Comparison of ENCODE assay signal across 20 mouse cellular contexts in genomic region chr4:53478644-53479043, GRCm38 (mm10). TPM values are rescaled to one million over a fixed set of nuclear protein-coding genes. Genes with fewer than 3 reads are reported as not detected.
DNase-seq lines count a peak whose midpoint lies in the region; ATAC-seq and TF ChIP-seq lines count a peak whose summit lies in the region.
"Had no signal": no experiment of that assay in that cellular context is flagged by ENCODE, and none has a peak within 500 bp of the region (broad histone marks: within the 10 kb centered on the region; RNA-seq: fewer than 3 reads in every experiment).

No protein-coding gene starts in this region.

- H3K27ac ChIP-seq in hindbrain, embryonic 10.5 days: no peak overlapping the region
- H3K27ac ChIP-seq: forebrain, embryonic 13.5 days; gastrocnemius, adult 2 months; liver, embryonic 12.5 days; macrophage; midbrain, embryonic 15.5 days had no signal

- no peak for DNase-seq in frontal cortex, postnatal 14 days (ENCODE audit: low spot score in 2 of 2)
- DNase-seq in left cerebral cortex, adult 11 months (ENCODE audit: low spot score): peak; percentile 35
- DNase-seq in left cerebral cortex, postnatal 10 days (ENCODE audit: extremely low spot score in 1 of 2, low spot score in 2 of 2): no peak
- peak; percentile 58 for DNase-seq in G1E (ENCODE audit: low spot score)
- DNase-seq in fibroblast of lung, adult 2 months (ENCODE audit: low read depth): peak; percentile 36
- no peak for DNase-seq in hindbrain, embryonic 10.5 days (ENCODE audit: low spot score)
- no peak for DNase-seq in kidney, postnatal 25 days
- DNase-seq: adrenal gland, adult 8-10 months; cerebellum, adult 2 months; gastrocnemius, adult 2 months; heart, postnatal 4 days; kidney, adult 8-10 months; kidney, postnatal 4 days; lung, embryonic 14.5 days had no signal

- TF ChIP-seq CTCF in G1E (IDR thresholded peaks at IDR 0.05; ENCODE audit: low read depth, low read length): no peak

- intact Hi-C loops in left cerebral cortex, postnatal 10 days (cut with DNase I): no loop called here

- peaks cover 19% of the 10 kb centered on the region for H3K36me3 ChIP-seq in G1E (replicated peaks)
- no peaks in the 10 kb centered on the region for H3K36me3 ChIP-seq in hindbrain, embryonic 10.5 days
- H3K36me3 ChIP-seq: liver, embryonic 12.5 days; midbrain, embryonic 15.5 days had no signal

- H3K4me1 ChIP-seq in G1E (ENCODE audit: insufficient read depth, low read depth, low read length): peaks cover 26% of the 10 kb centered on the region
- H3K4me1 ChIP-seq in hindbrain, embryonic 10.5 days (replicated peaks): no peaks in the 10 kb centered on the region

- peak; percentile 44 for ATAC-seq in frontal cortex, adult (ENCODE audit: low TSS enrichment)
- peak; percentile 74 for ATAC-seq in G1E (ENCODE audit: extremely low read depth, insufficient number of reproducible peaks, low FRiP score, poor library complexity, severe bottlenecking)
- ATAC-seq: forebrain, embryonic 13.5 days; liver, embryonic 12.5 days; midbrain, embryonic 15.5 days had no signal

- WGBS in hindbrain, embryonic 10.5 days: 84% methylated on average over 4 of the region's 4 CpGs

- H3K4me3 ChIP-seq in G1E (ENCODE audit: low read depth, low read length): no peak overlapping the region
- H3K4me3 ChIP-seq in hindbrain, embryonic 10.5 days: no peak overlapping the region
- H3K4me3 ChIP-seq: forebrain, embryonic 13.5 days; gastrocnemius, adult 2 months; liver, embryonic 12.5 days; midbrain, embryonic 15.5 days had no signal

- no peaks in the 10 kb centered on the region for H3K27me3 ChIP-seq in G1E (ENCODE audit: insufficient read depth, low read length)
- H3K27me3 ChIP-seq in hindbrain, embryonic 10.5 days (ENCODE audit: insufficient read depth, poor library complexity, severe bottlenecking): no peaks in the 10 kb centered on the region
- H3K27me3 ChIP-seq: CH12.LX; forebrain, embryonic 13.5 days; liver, embryonic 12.5 days; midbrain, embryonic 15.5 days had no signal

- H3K9me3 ChIP-seq in G1E (replicated peaks): no peaks in the 10 kb centered on the region
- H3K9me3 ChIP-seq in hindbrain, embryonic 10.5 days: no peaks in the 10 kb centered on the region
- H3K9me3 ChIP-seq: forebrain, embryonic 13.5 days; liver, embryonic 12.5 days; midbrain, embryonic 15.5 days had no signal

RNA-seq across cellular contexts. Expression of gene Slc44a1, which starts 38.4 kb away (rescaled TPM):
- total RNA-seq in left cerebral cortex, postnatal 10 days (2021): 10 to 100 TPM; 51.4 to 57.3 TPM
- total RNA-seq in G1E (2014; fragmentation: Nextera tagmentation) (42.3 and 44.7 TPM in 2 replicates), G1E (2017) (14.4 and 15.6 TPM in 2 replicates)
- 5.2 and 6.6 TPM in 2 replicates for polyA plus RNA-seq in G1E (2012)
- polyA plus RNA-seq in hindbrain, embryonic 10.5 days (2016; fragmentation: Nextera tagmentation; extraction: Ambion mirVana): 10.8 and 12.0 TPM in 2 replicates

Comparison
In these comparisons a context has a peak if more than half of its experiments do, and no peak if none do; other contexts are left out.
1. DNase-seq: peak in left cerebral cortex, adult 11 months (single experiment), G1E (single experiment) and fibroblast of lung, adult 2 months (single experiment); none in frontal cortex, postnatal 14 days (0 of 2), left cerebral cortex, postnatal 10 days (0 of 2), hindbrain, embryonic 10.5 days (single experiment) and kidney, postnatal 25 days (0 of 2).